Mouse (Mus musculus) heart, postnatal 0 days (tissue): ENCODE results near the gene Akap2. TPM values are rescaled to one million over a fixed set of nuclear protein-coding genes. Genes with fewer than 3 reads are reported as not detected.
A peak's percentile ranks its signal among the peaks of the same experiment; 100 is the strongest.

Experiments
- ATAC-seq: fragments of 200-750 bp; cut with Nextera tagmentation; 2 replicates; pipeline ENCODE4 v1.8.0; 2017; ENCODE audit warnings: low read depth, moderate number of reproducible peaks, moderate library complexity; ENCODE audit not compliant: insufficient read depth
- DNase-seq: peaks from one replicate; pipeline ENCODE4 v3.0.0-alpha.2; 2016; ENCODE audit warnings: low spot score
- H3K27ac ChIP-seq: fragments of 300-500 bp; sonication (generic); 2 replicates; pipeline ENCODE4 v1.5.1; 2014; ENCODE audit warnings: low read depth, mild to moderate bottlenecking
- H3K27me3 ChIP-seq: fragments of 300-500 bp; sonication (generic); 2 replicates; pipeline ENCODE4 v1.6.1; 2014; ENCODE audit warnings: low read length, mixed read lengths; ENCODE audit not compliant: control insufficient read depth, insufficient read depth
- H3K36me3 ChIP-seq: fragments of 300-500 bp; sonication (generic); replicated peaks from 2 replicates; pipeline ENCODE4 v1.6.1; 2014; ENCODE audit warnings: low read length, mixed read lengths; ENCODE audit not compliant: control insufficient read depth, insufficient read depth
- H3K4me1 ChIP-seq: fragments of 300-500 bp; sonication (generic); 2 replicates; pipeline ENCODE4 v1.6.1; 2014; ENCODE audit warnings: antibody characterized with exemption; ENCODE audit not compliant: control insufficient read depth, insufficient read depth
- H3K4me2 ChIP-seq: fragments of 300-500 bp; sonication (generic); 2 replicates; pipeline ENCODE4 v1.6.1; 2014; ENCODE audit warnings: low read depth, mild to moderate bottlenecking, low read length, moderate library complexity
- H3K4me3 ChIP-seq: fragments of 300-500 bp; sonication (generic); 2 replicates; pipeline ENCODE4 v1.5.1; 2014; ENCODE audit warnings: low read depth, low read length
- H3K9ac ChIP-seq: fragments of 300-500 bp; sonication (generic); replicated peaks from 2 replicates; pipeline ENCODE4 v1.6.1; 2014; ENCODE audit warnings: low read depth, low read length, mixed read lengths
- H3K9me3 ChIP-seq: fragments of 300-500 bp; sonication (generic); replicated peaks from 2 replicates; pipeline ENCODE4 v1.6.1; 2016; ENCODE audit warnings: low read length; ENCODE audit not compliant: control insufficient read depth
- CTCF ChIP-seq: IDR thresholded peaks from 2 replicates; pipeline ENCODE4 v1.5.1; 2016; ENCODE audit warnings: antibody characterized with exemption, control low read depth, low read depth
- EP300 ChIP-seq: IDR thresholded peaks from 2 replicates; pipeline ENCODE4 v1.6.1; 2016; ENCODE audit warnings: antibody characterized with exemption, low read depth
- WGBS: fragments of 180-500 bp; shearing (Covaris S2); extraction: QIAGEN DNeasy Blood & Tissue Kit; methylation state at CpG from one replicate; pipeline ENCODE4 v1.1.7; 2014; 5-methylcytosine and 5-hydroxymethylcytosine counted together
- polyA plus RNA-seq: library from polyadenylated mRNA; unstranded; fragments of >200 nt; fragmentation: Nextera tagmentation; extraction: Ambion mirVana; gene quantifications from 2 replicates; pipeline ENCODE4 v1.2.1, GENCODE M21; 2015
- total RNA-seq: library from RNA; depleted of rRNA; stranded (reverse); fragments of >200 nt; gene quantifications from 2 replicates; pipeline ENCODE4 v1.2.3, GENCODE M21; 2014; ENCODE audit warnings: low replicate concordance

Gene Akap2
- total and polyA plus RNA-seq, 2 experiments from 2014 or later = 37.7 to 64.1 TPM

DNA sequence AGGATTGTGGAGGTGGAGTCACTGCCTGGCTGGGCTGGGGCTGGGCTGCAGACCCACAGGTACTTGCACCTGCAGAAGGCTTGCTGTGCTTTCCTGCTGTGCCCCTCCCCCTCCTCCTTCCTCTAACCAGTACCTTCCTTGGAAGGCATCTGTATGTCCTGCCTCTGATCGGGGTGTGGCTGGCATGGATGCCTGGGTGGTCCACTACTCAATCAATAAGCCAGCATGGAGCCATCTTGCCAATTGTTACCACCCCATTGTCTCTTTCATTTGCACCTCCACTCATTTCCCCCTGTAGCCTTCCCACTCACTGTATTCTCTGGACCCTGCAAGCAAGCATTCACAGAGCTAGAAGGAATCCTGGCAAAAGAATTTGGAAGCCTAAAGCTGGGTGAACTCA, 26.7 kb upstream of the Akap2 start:
- Histone ChIP-seq H3K9ac (no peak overlapping the region), H3K36me3 (peaks cover 53% of the 10 kb centered on the region), H3K27me3 (no peaks in the 10 kb centered on the region), H3K4me1 (no peaks in the 10 kb centered on the region), H3K9me3 (no peaks in the 10 kb centered on the region), H3K4me2 (no peak overlapping the region), H3K27ac (no peak overlapping the region), H3K4me3 (no peak overlapping the region)
- no peak for ATAC-seq
- WGBS = 67% methylated on average over 1 of the region's 1 CpGs
- no peak for TF ChIP-seq CTCF
- TF ChIP-seq EP300 = no peak
- DNase-seq = no peak

DNA sequence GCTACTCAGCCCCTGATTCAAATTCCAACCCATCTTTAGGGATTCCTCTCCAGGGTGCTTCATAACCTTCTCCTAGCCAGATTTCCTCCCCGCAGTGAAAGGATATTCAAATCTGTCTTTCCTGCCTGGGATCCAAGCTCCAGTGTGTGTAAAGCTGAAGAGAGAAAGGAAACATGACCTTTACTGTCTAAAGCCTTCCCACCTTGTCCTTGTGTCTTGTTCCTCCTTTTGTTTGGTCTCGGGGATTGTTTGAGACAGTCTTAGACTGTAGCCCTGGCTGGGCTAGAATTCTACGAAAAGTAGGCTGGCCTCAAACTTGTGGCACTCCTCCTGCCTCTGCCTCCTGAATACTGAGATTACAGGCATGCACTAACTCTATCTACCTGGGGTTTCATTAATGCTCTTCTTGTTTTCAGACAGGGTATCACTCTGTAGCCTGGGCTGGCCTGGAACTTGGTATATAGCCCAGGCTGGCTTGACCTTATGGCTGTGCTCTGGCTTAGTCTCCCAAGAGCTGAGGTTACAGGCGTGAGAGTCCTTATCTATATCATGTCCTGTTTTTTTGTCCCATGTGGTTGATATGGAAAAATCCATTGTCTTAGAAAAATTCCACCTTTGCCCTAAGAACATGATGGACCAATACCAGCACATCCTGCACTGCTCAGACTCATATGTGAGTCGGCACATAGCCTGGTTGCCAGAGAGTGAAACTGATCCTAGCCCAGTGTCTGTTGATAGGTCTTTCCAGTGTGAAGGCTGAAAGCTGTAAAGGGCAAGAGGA, 22.9 kb upstream of the Akap2 start:
- Histone ChIP-seq H3K36me3 (peaks cover 35% of the 10 kb centered on the region), H3K4me1 (no peaks in the 10 kb centered on the region), H3K9me3 (no peaks in the 10 kb centered on the region), H3K9ac (no peak overlapping the region), H3K27ac (peak overlapping the region; percentile 56), H3K4me3 (no peak overlapping the region), H3K27me3 (no peaks in the 10 kb centered on the region), H3K4me2 (no peak overlapping the region)
- DNase-seq = no peak
- ATAC-seq = peak; percentile 59
- TF ChIP-seq EP300 = no peak
- 65% methylated on average over 5 of the region's 5 CpGs for WGBS

DNA sequence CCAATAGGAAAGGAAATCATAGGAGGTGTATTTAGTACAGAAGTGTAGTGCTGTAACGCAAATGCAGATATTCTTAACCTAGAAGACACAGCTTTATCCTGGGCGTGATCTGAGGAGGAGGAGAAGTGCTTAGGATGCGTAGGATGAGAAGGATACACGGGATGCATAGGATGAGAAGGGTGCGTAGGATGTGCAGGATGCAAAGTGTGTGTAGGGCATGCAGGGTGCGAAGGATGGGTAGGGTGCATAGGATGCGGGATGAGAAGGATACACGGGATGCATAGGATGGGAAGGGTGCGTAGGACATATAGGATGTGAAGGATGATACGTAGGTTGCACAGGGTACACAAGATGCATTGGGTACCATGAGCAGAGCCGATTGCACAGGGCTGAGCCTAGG, 20.5 kb upstream of the Akap2 start:
- Histone ChIP-seq H3K4me2 (no peak overlapping the region), H3K27ac (no peak overlapping the region), H3K36me3 (peaks cover 11% of the 10 kb centered on the region), H3K27me3 (no peaks in the 10 kb centered on the region), H3K4me1 (no peaks in the 10 kb centered on the region), H3K9ac (no peak overlapping the region), H3K4me3 (no peak overlapping the region), H3K9me3 (no peaks in the 10 kb centered on the region)
- WGBS = 96% methylated on average over 11 of the region's 11 CpGs
- DNase-seq = no peak
- ATAC-seq = no peak
- no peak for TF ChIP-seq CTCF
- TF ChIP-seq EP300 = no peak

DNA sequence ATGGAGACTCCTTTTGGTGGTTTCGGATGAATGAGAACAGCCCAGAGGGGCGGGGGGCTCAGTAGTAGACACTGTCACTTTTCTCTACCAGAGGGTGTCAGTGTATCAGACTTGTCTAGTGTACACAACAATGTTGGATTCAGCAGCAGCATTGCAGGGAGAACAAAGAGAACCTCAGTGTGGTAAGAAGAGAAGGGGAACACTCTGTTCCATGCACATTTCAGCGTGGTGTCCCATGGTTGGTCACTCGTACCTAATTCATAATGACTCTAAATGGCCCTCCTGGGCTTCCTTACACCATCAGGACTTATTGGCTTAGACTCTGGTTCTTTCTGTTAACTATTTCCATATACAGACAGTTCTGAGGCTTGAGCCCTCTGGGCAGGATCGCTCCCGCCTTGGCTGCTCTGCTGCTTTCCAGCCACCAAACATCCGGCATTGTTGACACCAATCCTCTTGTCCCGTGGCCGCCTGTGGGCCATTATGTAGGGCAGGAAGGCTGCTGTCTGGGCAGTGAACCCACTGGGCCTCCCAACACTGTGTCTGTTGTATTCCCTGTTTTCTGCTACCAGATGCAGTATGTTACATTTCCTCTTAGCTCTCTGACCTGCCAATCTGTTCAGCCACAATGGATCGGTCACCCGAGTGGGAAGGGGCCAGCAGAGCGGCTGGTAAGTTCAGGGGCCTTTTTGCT, 19.4 kb upstream of the Akap2 start:
- ATAC-seq = no peak
- H3K4me3 ChIP-seq = no peak overlapping the region
- H3K4me1 ChIP-seq = no peaks in the 10 kb centered on the region
- no peaks in the 10 kb centered on the region for H3K9me3 ChIP-seq
- H3K4me2 ChIP-seq = no peak overlapping the region
- TF ChIP-seq CTCF (no peak), EP300 (no peak)
- no peaks in the 10 kb centered on the region for H3K27me3 ChIP-seq
- H3K27ac ChIP-seq = no peak overlapping the region
- DNase-seq = no peak
- no peak overlapping the region for H3K9ac ChIP-seq
- H3K36me3 ChIP-seq = peaks cover 8% of the 10 kb centered on the region
- 83% methylated on average over 12 of the region's 12 CpGs for WGBS

GRCm38 (mm10) chr4:57701576-57701975, 15.9 kb upstream of the Akap2 start:
- no peaks in the 10 kb centered on the region for H3K27me3 ChIP-seq
- H3K27ac ChIP-seq = no peak overlapping the region
- no peak for DNase-seq
- no peak for ATAC-seq
- no peaks in the 10 kb centered on the region for H3K4me1 ChIP-seq
- H3K4me3 ChIP-seq = no peak overlapping the region
- no peaks in the 10 kb centered on the region for H3K9me3 ChIP-seq
- no peak overlapping the region for H3K4me2 ChIP-seq
- no peaks in the 10 kb centered on the region for H3K36me3 ChIP-seq
- 66% methylated on average over 5 of the region's 5 CpGs for WGBS
- H3K9ac ChIP-seq = no peak overlapping the region
- TF ChIP-seq CTCF = no peak
- no peak for TF ChIP-seq EP300
